20 mouse cellular contexts compared by ENCODE assay signal in genomic region chr17:12229756-12230155, GRCm38 (mm10).
DNase-seq lines count a peak whose midpoint lies in the region; ATAC-seq and TF ChIP-seq lines count a peak whose summit lies in the region.
"Had no signal": no experiment of that assay in that cellular context is flagged by ENCODE, and none has a peak within 500 bp of the region (broad histone marks: within the 10 kb centered on the region; RNA-seq: fewer than 3 reads in every experiment).

No protein-coding gene starts in this region.

- no peak overlapping the region for H3K9ac ChIP-seq in forebrain, embryonic 16.5 days (replicated peaks; ENCODE audit: low read depth, low read length)
- H3K9ac ChIP-seq in forebrain, embryonic 12.5 days: no peak overlapping the region
- H3K9ac ChIP-seq in hindbrain, embryonic 16.5 days (ENCODE audit: low read depth, low read length): no peak overlapping the region
- H3K9ac ChIP-seq in hindbrain, embryonic 12.5 days: no peak overlapping the region
- no peak overlapping the region for H3K9ac ChIP-seq in midbrain, embryonic 11.5 days (ENCODE audit: low read length)
- no peak overlapping the region for H3K9ac ChIP-seq in midbrain, postnatal 0 days (replicated peaks; ENCODE audit: low read length, poor library complexity, severe bottlenecking)
- H3K9ac ChIP-seq: embryonic facial prominence, embryonic 15.5 days had no signal

- H3K4me3 ChIP-seq in forebrain, embryonic 16.5 days (replicated peaks; ENCODE audit: low read length): no peak overlapping the region
- H3K4me3 ChIP-seq in forebrain, embryonic 12.5 days (replicated peaks): no peak overlapping the region
- H3K4me3 ChIP-seq in hindbrain, embryonic 16.5 days (ENCODE audit: low read length): no peak overlapping the region
- no peak overlapping the region for H3K4me3 ChIP-seq in hindbrain, embryonic 12.5 days
- no peak overlapping the region for H3K4me3 ChIP-seq in midbrain, embryonic 11.5 days (ENCODE audit: low read depth, low read length)
- H3K4me3 ChIP-seq in midbrain, embryonic 10.5 days: no peak overlapping the region
- H3K4me3 ChIP-seq in midbrain, postnatal 0 days (ENCODE audit: low read depth, low read length): no peak overlapping the region
- H3K4me3 ChIP-seq: embryonic facial prominence, embryonic 15.5 days; erythroblast, embryonic 14.5 days; forebrain, embryonic 10.5 days; heart, embryonic 10.5 days had no signal

- H3K36me3 ChIP-seq in forebrain, embryonic 16.5 days (ENCODE audit: control insufficient read depth, insufficient read depth): peaks cover 4% of the 10 kb centered on the region
- peaks cover 71% of the 10 kb centered on the region for H3K36me3 ChIP-seq in forebrain, embryonic 12.5 days (replicated peaks)
- peaks cover 30% of the 10 kb centered on the region for H3K36me3 ChIP-seq in hindbrain, embryonic 16.5 days (ENCODE audit: control insufficient read depth, insufficient read depth, low read length)
- H3K36me3 ChIP-seq in hindbrain, embryonic 12.5 days: peaks cover 68% of the 10 kb centered on the region
- H3K36me3 ChIP-seq in midbrain, embryonic 11.5 days (ENCODE audit: control insufficient read depth, insufficient read depth, low read length): peaks cover 7% of the 10 kb centered on the region
- peaks cover 86% of the 10 kb centered on the region for H3K36me3 ChIP-seq in midbrain, embryonic 10.5 days
- H3K36me3 ChIP-seq in midbrain, postnatal 0 days (ENCODE audit: insufficient read depth, low read length): peaks cover 59% of the 10 kb centered on the region

- peak overlapping the region; percentile 68 for H3K27ac ChIP-seq in forebrain, embryonic 16.5 days (ENCODE audit: low read length)
- H3K27ac ChIP-seq in forebrain, embryonic 12.5 days: no peak overlapping the region
- peak overlapping the region; percentile 45 for H3K27ac ChIP-seq in hindbrain, embryonic 16.5 days (ENCODE audit: low read depth, low read length)
- H3K27ac ChIP-seq in hindbrain, embryonic 12.5 days: no peak overlapping the region
- no peak overlapping the region for H3K27ac ChIP-seq in midbrain, embryonic 11.5 days (ENCODE audit: low read depth, low read length)
- no peak overlapping the region for H3K27ac ChIP-seq in midbrain, embryonic 10.5 days (replicated peaks)
- H3K27ac ChIP-seq in midbrain, postnatal 0 days (ENCODE audit: low read depth, low read length): 0 out of 2 replicates have a peak overlapping the region, but pooled peaks have one; percentile 38
- H3K27ac ChIP-seq: embryonic facial prominence, embryonic 15.5 days; forebrain, embryonic 10.5 days; heart, embryonic 10.5 days had no signal

- H3K4me2 ChIP-seq in forebrain, embryonic 16.5 days (ENCODE audit: low read length): no peak overlapping the region
- no peak overlapping the region for H3K4me2 ChIP-seq in forebrain, embryonic 12.5 days
- no peak overlapping the region for H3K4me2 ChIP-seq in hindbrain, embryonic 16.5 days (ENCODE audit: low read length)
- H3K4me2 ChIP-seq in hindbrain, embryonic 12.5 days (replicated peaks): no peak overlapping the region
- no peak overlapping the region for H3K4me2 ChIP-seq in midbrain, embryonic 11.5 days
- H3K4me2 ChIP-seq in midbrain, postnatal 0 days (ENCODE audit: low read depth, low read length, poor library complexity, severe bottlenecking): no peak overlapping the region
- H3K4me2 ChIP-seq: embryonic facial prominence, embryonic 15.5 days had no signal

- WGBS in forebrain, embryonic 16.5 days: 76% methylated on average over 9 of the region's 9 CpGs
- WGBS in forebrain, embryonic 12.5 days: 94% methylated on average over 9 of the region's 9 CpGs
- WGBS in hindbrain, embryonic 16.5 days: 87% methylated on average over 9 of the region's 9 CpGs
- WGBS in hindbrain, embryonic 12.5 days: 90% methylated on average over 9 of the region's 9 CpGs
- 93% methylated on average over 9 of the region's 9 CpGs for WGBS in midbrain, embryonic 11.5 days
- 93% methylated on average over 9 of the region's 9 CpGs for WGBS in midbrain, embryonic 10.5 days
- WGBS in midbrain, postnatal 0 days: 80% methylated on average over 9 of the region's 9 CpGs

- H3K9me3 ChIP-seq in forebrain, embryonic 16.5 days (ENCODE audit: control insufficient read depth, low read length): no peaks in the 10 kb centered on the region
- no peaks in the 10 kb centered on the region for H3K9me3 ChIP-seq in forebrain, embryonic 12.5 days
- H3K9me3 ChIP-seq in hindbrain, embryonic 16.5 days (ENCODE audit: control insufficient read depth, low read length): no peaks in the 10 kb centered on the region
- H3K9me3 ChIP-seq in hindbrain, embryonic 12.5 days (replicated peaks): no peaks in the 10 kb centered on the region
- no peaks in the 10 kb centered on the region for H3K9me3 ChIP-seq in midbrain, embryonic 11.5 days (ENCODE audit: control insufficient read depth, low read length)
- no peaks in the 10 kb centered on the region for H3K9me3 ChIP-seq in midbrain, embryonic 10.5 days (replicated peaks)
- no peaks in the 10 kb centered on the region for H3K9me3 ChIP-seq in midbrain, postnatal 0 days (ENCODE audit: low read length)
- H3K9me3 ChIP-seq: embryonic facial prominence, embryonic 15.5 days; forebrain, embryonic 10.5 days; heart, embryonic 10.5 days had no signal

- H3K4me1 ChIP-seq in forebrain, embryonic 16.5 days (replicated peaks; ENCODE audit: control insufficient read depth, insufficient read depth, low read length): peaks cover 10% of the 10 kb centered on the region
- H3K4me1 ChIP-seq in forebrain, embryonic 12.5 days: no peaks in the 10 kb centered on the region
- H3K4me1 ChIP-seq in hindbrain, embryonic 16.5 days (ENCODE audit: control insufficient read depth, insufficient read depth, low read depth, low read length): peaks cover 3% of the 10 kb centered on the region; the same call in 1 of the 2 replicates
- H3K4me1 ChIP-seq in hindbrain, embryonic 12.5 days: no peaks in the 10 kb centered on the region
- no peaks in the 10 kb centered on the region for H3K4me1 ChIP-seq in midbrain, embryonic 11.5 days (ENCODE audit: control insufficient read depth, insufficient read depth, low read length)
- no peaks in the 10 kb centered on the region for H3K4me1 ChIP-seq in midbrain, embryonic 10.5 days
- no peaks in the 10 kb centered on the region for H3K4me1 ChIP-seq in midbrain, postnatal 0 days (ENCODE audit: insufficient read depth, low read length)
- H3K4me1 ChIP-seq: forebrain, embryonic 10.5 days; heart, embryonic 10.5 days had no signal

- ATAC-seq in forebrain, embryonic 16.5 days: peak; percentile 56; the same call in 1 of the 2 replicates
- ATAC-seq in forebrain, embryonic 12.5 days (ENCODE audit: low FRiP score): no peak
- 0 out of 2 replicates have a peak, but pooled peaks have one; percentile 26 for ATAC-seq in hindbrain, embryonic 16.5 days
- ATAC-seq in hindbrain, embryonic 12.5 days (ENCODE audit: low FRiP score): no peak
- ATAC-seq in midbrain, embryonic 11.5 days (ENCODE audit: low FRiP score): no peak
- ATAC-seq in midbrain, postnatal 0 days (ENCODE audit: low FRiP score): no peak

- TF ChIP-seq CTCF in midbrain, postnatal 0 days (IDR thresholded peaks at IDR 0.05): no peak

- H3K27me3 ChIP-seq in forebrain, embryonic 16.5 days (replicated peaks; ENCODE audit: control insufficient read depth, insufficient read depth, low read length): no peaks in the 10 kb centered on the region
- no peaks in the 10 kb centered on the region for H3K27me3 ChIP-seq in forebrain, embryonic 12.5 days
- no peaks in the 10 kb centered on the region for H3K27me3 ChIP-seq in hindbrain, embryonic 16.5 days (replicated peaks; ENCODE audit: control insufficient read depth, insufficient read depth, low read length)
- H3K27me3 ChIP-seq in hindbrain, embryonic 12.5 days: no peaks in the 10 kb centered on the region
- no peaks in the 10 kb centered on the region for H3K27me3 ChIP-seq in midbrain, embryonic 11.5 days (ENCODE audit: control insufficient read depth, insufficient read depth, low read length)
- no peaks in the 10 kb centered on the region for H3K27me3 ChIP-seq in midbrain, embryonic 10.5 days (ENCODE audit: low read depth, poor library complexity, severe bottlenecking)
- H3K27me3 ChIP-seq in midbrain, postnatal 0 days (ENCODE audit: insufficient read depth, low read length): no peaks in the 10 kb centered on the region
- H3K27me3 ChIP-seq: embryonic facial prominence, embryonic 15.5 days had no signal

- DNase-seq in midbrain, embryonic 11.5 days (ENCODE audit: low spot score, missing footprints): peak; percentile 21
- no peak for DNase-seq in midbrain, embryonic 10.5 days (ENCODE audit: low spot score)
- DNase-seq in midbrain, postnatal 0 days (ENCODE audit: low spot score): no peak
- DNase-seq: adrenal gland, postnatal 10 days; cerebellum, adult 11 months; cerebellum, adult 8-10 months; cerebellum, postnatal 14 days; embryo, embryonic 11 days; gastrocnemius, postnatal 10 days; heart, adult 18-20 months; heart, postnatal 10 days; heart, postnatal 4 days had no signal

Comparison
In these comparisons a context has a peak if more than half of its experiments do, and no peak if none do; other contexts are left out.
1. ATAC-seq: peak in forebrain, embryonic 16.5 days (single experiment) and hindbrain, embryonic 16.5 days (single experiment); none in forebrain, embryonic 12.5 days (single experiment), hindbrain, embryonic 12.5 days (single experiment), midbrain, embryonic 11.5 days (single experiment) and midbrain, postnatal 0 days (single experiment).
2. H3K27ac ChIP-seq: peak in forebrain, embryonic 16.5 days (single experiment), hindbrain, embryonic 16.5 days (single experiment) and midbrain, postnatal 0 days (single experiment); none in forebrain, embryonic 12.5 days (single experiment), hindbrain, embryonic 12.5 days (single experiment), midbrain, embryonic 11.5 days (single experiment) and midbrain, embryonic 10.5 days (single experiment).